Mouse (Mus musculus) MEL (cell line): ENCODE data around the gene Immp1l. TPM values are rescaled to one million over a fixed set of nuclear protein-coding genes. Genes with fewer than 3 reads are reported as not detected.

Experiments used
- DNase-seq: peaks from one replicate; pipeline ENCODE4 v3.0.0; 2011; ENCODE audit warnings: low read depth, low spot score
- H3K27ac ChIP-seq: 2 replicates; pipeline ENCODE4 v1.5.1; 2012; ENCODE audit warnings: low read depth, mild to moderate bottlenecking, control low read depth, low read length, moderate library complexity; ENCODE audit not compliant: control insufficient read depth
- H3K27me3 ChIP-seq, 2 experiments: fragments of 150-350 bp in 1 of 2; sonication (generic) in 1 of 2; 2 replicates each; pipeline ENCODE4 v1.6.1; 2012; ENCODE audit warnings: low read length in 2 of 2, mild to moderate bottlenecking in 2 of 2, improper control_type of control experiment in 1 of 2, moderate library complexity in 1 of 2; ENCODE audit not compliant: insufficient read depth in 2 of 2, control insufficient read depth in 1 of 2
- H3K36me3 ChIP-seq, 2 experiments: 2 replicates each; pipeline ENCODE4 v1.6.1; 2012 to 2014; ENCODE audit warnings: low read length in 2 of 2, improper control_type of control experiment in 1 of 2, inconsistent platforms in 1 of 2, mild to moderate bottlenecking in 1 of 2; ENCODE audit not compliant: insufficient read depth in 2 of 2, control insufficient read depth in 1 of 2
- H3K4me1 ChIP-seq, 2 experiments: fragments of 150-350 bp in 1 of 2; sonication (generic) in 1 of 2; 2 replicates each; pipeline ENCODE4 v1.6.1; 2012; ENCODE audit warnings: low read length in 2 of 2, improper control_type of control experiment in 1 of 2, mild to moderate bottlenecking in 1 of 2; ENCODE audit not compliant: insufficient read depth in 2 of 2, control insufficient read depth in 1 of 2
- H3K4me3 ChIP-seq, 2 experiments: fragments of 150-350 bp in 1 of 2; sonication (generic) in 1 of 2; 2 replicates each; pipeline ENCODE4 v1.5.1; 2012; ENCODE audit warnings: low read depth in 2 of 2, low read length in 2 of 2, mild to moderate bottlenecking in 2 of 2, moderate library complexity in 2 of 2, control low read depth in 1 of 2, improper control_type of control experiment in 1 of 2; ENCODE audit not compliant: control insufficient read depth in 1 of 2, insufficient read depth in 1 of 2
- H3K79me2 ChIP-seq: 2 replicates; pipeline ENCODE4 v1.6.1; 2012; ENCODE audit warnings: mild to moderate bottlenecking, low read length, moderate library complexity; ENCODE audit not compliant: control insufficient read depth, poor library complexity, insufficient read depth
- H3K9ac ChIP-seq: 2 replicates; pipeline ENCODE4 v1.6.1; 2012; ENCODE audit warnings: low read depth, mild to moderate bottlenecking, control low read depth, low read length, moderate library complexity; ENCODE audit not compliant: control insufficient read depth, poor library complexity, severe bottlenecking
- H3K9me3 ChIP-seq: fragments of 150-350 bp; sonication (generic); replicated peaks from 2 replicates; pipeline ENCODE4 v1.6.1; 2012; ENCODE audit warnings: mild to moderate bottlenecking, low read length, improper control_type of control experiment, moderate library complexity; ENCODE audit not compliant: insufficient read depth
- BHLHE40 ChIP-seq: IDR thresholded peaks from 2 replicates; pipeline ENCODE4 v1.6.1; 2012; ENCODE audit warnings: low read depth, mild to moderate bottlenecking, inconsistent platforms, low read length, improper control_type of control experiment, borderline replicate concordance
- CHD1 ChIP-seq: IDR thresholded peaks from 2 replicates; pipeline ENCODE4 v1.6.1; 2012; ENCODE audit warnings: low read depth, mild to moderate bottlenecking, inconsistent platforms, low read length, improper control_type of control experiment
- CHD2 ChIP-seq: IDR thresholded peaks from 2 replicates; pipeline ENCODE4 v1.6.1; 2011; ENCODE audit warnings: low read length, improper control_type of control experiment
- E2F4 ChIP-seq: IDR thresholded peaks from 2 replicates; pipeline ENCODE4 v1.6.1; 2011; ENCODE audit warnings: low read depth, low read length, improper control_type of control experiment, borderline replicate concordance
- ELF1 ChIP-seq: IDR thresholded peaks from 2 replicates; pipeline ENCODE4 v1.6.1; 2014; ENCODE audit warnings: low read depth, mild to moderate bottlenecking, inconsistent platforms, low read length, improper control_type of control experiment, moderate library complexity
- ETS1 ChIP-seq: IDR thresholded peaks from 2 replicates; pipeline ENCODE4 v1.6.1; 2012; ENCODE audit warnings: low read depth, mild to moderate bottlenecking, inconsistent platforms, low read length, improper control_type of control experiment, moderate library complexity
- GABPA ChIP-seq: IDR thresholded peaks from 2 replicates; pipeline ENCODE4 v1.6.1; 2012; ENCODE audit warnings: low read depth, mild to moderate bottlenecking, inconsistent platforms, low read length, improper control_type of control experiment, moderate library complexity
- HCFC1 ChIP-seq: IDR thresholded peaks from 2 replicates; pipeline ENCODE4 v1.6.1; 2012; ENCODE audit warnings: low read depth, mild to moderate bottlenecking, inconsistent platforms, low read length, improper control_type of control experiment, moderate library complexity
- JUND ChIP-seq: IDR thresholded peaks from 2 replicates; pipeline ENCODE4 v1.6.1; 2011; ENCODE audit warnings: low read depth, mild to moderate bottlenecking, improper control_type of control experiment, low read length
- KAT2A ChIP-seq: conservative IDR thresholded peaks from 2 replicates; pipeline ENCODE4 v1.6.1; 2012; ENCODE audit warnings: low read depth, low read length, improper control_type of control experiment, inconsistent platforms
- MAX ChIP-seq: IDR thresholded peaks from 2 replicates; pipeline ENCODE4 v1.6.1; 2011; ENCODE audit warnings: low read length, improper control_type of control experiment
- MAZ ChIP-seq: IDR thresholded peaks from 2 replicates; pipeline ENCODE4 v1.6.1; 2012; ENCODE audit warnings: low read depth, mild to moderate bottlenecking, inconsistent platforms, low read length, improper control_type of control experiment
- MEF2A ChIP-seq: IDR thresholded peaks from 2 replicates; pipeline ENCODE4 v1.6.1; 2014; ENCODE audit warnings: low read depth, mild to moderate bottlenecking, inconsistent platforms, low read length, improper control_type of control experiment; ENCODE audit not compliant: poor library complexity, insufficient replicate concordance, severe bottlenecking; ENCODE audit errors: extremely low read depth
- MXI1 ChIP-seq: IDR thresholded peaks from 2 replicates; pipeline ENCODE4 v1.6.1; 2011; ENCODE audit warnings: mild to moderate bottlenecking, low read depth, low read length, improper control_type of control experiment
- MYB ChIP-seq: IDR thresholded peaks from 2 replicates; pipeline ENCODE4 v1.6.1; 2011; ENCODE audit warnings: mild to moderate bottlenecking, low read depth, low read length, improper control_type of control experiment
- MYC ChIP-seq: IDR thresholded peaks from 2 replicates; pipeline ENCODE4 v1.6.1; 2011; ENCODE audit warnings: low read depth, mild to moderate bottlenecking, low read length, improper control_type of control experiment, moderate library complexity
- NELFE ChIP-seq: IDR thresholded peaks from 2 replicates; pipeline ENCODE4 v1.6.1; 2011; ENCODE audit warnings: low read depth, low read length, improper control_type of control experiment
- NRF1 ChIP-seq: IDR thresholded peaks from 2 replicates; pipeline ENCODE4 v1.6.1; 2014; ENCODE audit warnings: low read depth, mild to moderate bottlenecking, inconsistent platforms, low read length, improper control_type of control experiment, moderate library complexity; ENCODE audit not compliant: poor library complexity, insufficient read depth, severe bottlenecking
- POLR2A ChIP-seq, 2 experiments: IDR thresholded peaks; 2 replicates each; pipeline ENCODE4 v1.6.1; 2011 to 2012; ENCODE audit warnings: low read length in 2 of 2, mild to moderate bottlenecking in 2 of 2, control low read depth in 1 of 2, improper control_type of control experiment in 1 of 2, low read depth in 1 of 2, moderate library complexity in 1 of 2; ENCODE audit not compliant: control insufficient read depth in 1 of 2, insufficient read depth in 1 of 2, poor library complexity in 1 of 2
- POLR2AphosphoS2 ChIP-seq: IDR thresholded peaks from 2 replicates; pipeline ENCODE4 v1.6.1; 2011; ENCODE audit warnings: low read length, improper control_type of control experiment
- RAD21 ChIP-seq: IDR thresholded peaks from 2 replicates; pipeline ENCODE4 v1.6.1; 2011; ENCODE audit warnings: mild to moderate bottlenecking, low read depth, low read length, improper control_type of control experiment
- RCOR1 ChIP-seq: IDR thresholded peaks from 2 replicates; pipeline ENCODE4 v1.6.1; 2012; ENCODE audit warnings: low read depth, mild to moderate bottlenecking, inconsistent platforms, low read length, improper control_type of control experiment
- SIN3A ChIP-seq: IDR thresholded peaks from 2 replicates; pipeline ENCODE4 v1.6.1; 2012; ENCODE audit warnings: low read length, improper control_type of control experiment, inconsistent platforms
- SMC3 ChIP-seq: IDR thresholded peaks from 2 replicates; pipeline ENCODE4 v1.6.1; 2011; ENCODE audit warnings: low read depth, low read length, improper control_type of control experiment
- TAL1 ChIP-seq: IDR thresholded peaks from 2 replicates; pipeline ENCODE4 v1.6.1; 2012; ENCODE audit warnings: mild to moderate bottlenecking, inconsistent platforms, low read length, moderate library complexity, mixed read lengths
- TBP ChIP-seq: IDR thresholded peaks from 2 replicates; pipeline ENCODE4 v1.8.0; 2011; ENCODE audit warnings: low read depth, low read length, improper control_type of control experiment
- TCF12 ChIP-seq: IDR thresholded peaks from 2 replicates; pipeline ENCODE4 v1.6.1; 2014; ENCODE audit warnings: low read depth, mild to moderate bottlenecking, inconsistent platforms, low read length, improper control_type of control experiment, moderate library complexity
- UBTF ChIP-seq: IDR thresholded peaks from 2 replicates; pipeline ENCODE4 v1.6.1; 2012; ENCODE audit warnings: low read depth, mild to moderate bottlenecking, inconsistent platforms, low read length, improper control_type of control experiment, moderate library complexity, borderline replicate concordance; ENCODE audit not compliant: insufficient read depth
- USF1 ChIP-seq: IDR thresholded peaks from 2 replicates; pipeline ENCODE4 v1.6.1; 2014; ENCODE audit warnings: low read depth, mild to moderate bottlenecking, inconsistent platforms, low read length, improper control_type of control experiment, moderate library complexity
- USF2 ChIP-seq, 2 experiments: IDR thresholded peaks; 2 replicates each; pipeline ENCODE4 v1.6.1; 2011 to 2012; ENCODE audit warnings: improper control_type of control experiment in 2 of 2, low read length in 2 of 2, borderline replicate concordance in 1 of 2, inconsistent platforms in 1 of 2, low read depth in 1 of 2, mild to moderate bottlenecking in 1 of 2; ENCODE audit not compliant: insufficient read depth in 1 of 2
- ZC3H11A ChIP-seq: IDR thresholded peaks from 2 replicates; pipeline ENCODE4 v1.6.1; 2012; ENCODE audit warnings: low read depth, mild to moderate bottlenecking, inconsistent platforms, low read length, improper control_type of control experiment
- ZKSCAN1 ChIP-seq: IDR thresholded peaks from 2 replicates; pipeline ENCODE4 v1.6.1; 2012; ENCODE audit warnings: low read depth, mild to moderate bottlenecking, inconsistent platforms, low read length, improper control_type of control experiment, moderate library complexity
- ZMIZ1 ChIP-seq: IDR thresholded peaks from 2 replicates; pipeline ENCODE4 v1.6.1; 2012; ENCODE audit warnings: low read depth, mild to moderate bottlenecking, inconsistent platforms, low read length, improper control_type of control experiment, moderate library complexity
- ZNF384 ChIP-seq: IDR thresholded peaks from 2 replicates; pipeline ENCODE4 v1.6.1; 2012; ENCODE audit warnings: low read depth, mild to moderate bottlenecking, inconsistent platforms, low read length, improper control_type of control experiment
- polyA plus RNA-seq, 2 experiments: library from polyadenylated mRNA; stranded (reverse) in 1 of 2; unstranded in 1 of 2; fragments of >175 nt in 1 of 2; fragments of >200 nt in 1 of 2; gene quantifications; 2 replicates each; pipeline versions ENCODE4 v1.2.1 to v1.2.4; 2012; ENCODE audit warnings: low replicate concordance in 2 of 2, low read depth in 1 of 2; ENCODE audit not compliant: insufficient read length in 2 of 2, insufficient read depth in 1 of 2, missing spikeins in 1 of 2
- total RNA-seq: library from RNA; depleted of rRNA; stranded (reverse); fragments of 300-350 nt; gene quantifications from 2 replicates; pipeline ENCODE4 v1.2.3, GENCODE M21; 2012; rRNA removed

Gene Immp1l
- 49.8 and 55.4 TPM in 2 replicates for total RNA-seq
- polyA plus RNA-seq = 100 to 1,000 TPM in 1 of 2 experiments, 10 to 100 TPM in 1; 44.7 to 156 TPM

GRCm38 (mm10) chr2:105903896-105904756 lies at the start of gene Immp1l, which contains the start of gene Elp4:
Immp1l (plus strand) TSS chr2:105904638.
Elp4 (minus strand) TSS chr2:105904564.
- H3K9me3 ChIP-seq = no peaks in the 10 kb centered on the region
- H3K4me1 ChIP-seq = peaks cover 2 to 3% of the 10 kb centered on the region in 2 experiments; a peak in 2 of 4 replicates
- DNase-seq = peak; percentile 97
- peaks cover 11% of the 10 kb centered on the region for H3K79me2 ChIP-seq
- peak within 1 kb of the TSS; percentile 57 for H3K27ac ChIP-seq
- H3K27me3 ChIP-seq = no peaks in the 10 kb centered on the region
- H3K9ac ChIP-seq = peak within 1 kb of the TSS; percentile 88
- H3K36me3 ChIP-seq = peaks cover 0 to 13% of the 10 kb centered on the region in 2 experiments; a peak in 3 of 4 replicates
- H3K4me3 ChIP-seq = peak within 1 kb of the TSS; percentile 94 to 95
- TF ChIP-seq POLR2AphosphoS2 (peak; percentile 74; the same call in 1 of the 2 replicates), USF2 (IDR thresholded peaks at IDR 0.05; ENCODE audit: borderline replicate concordance in 1 of 2, insufficient read depth in 1 of 2, low read depth in 1 of 2, low read length in 2 of 2) (no peak), MEF2A (no peak), ZMIZ1 (peak; percentile 50), POLR2A (IDR thresholded peaks at IDR 0.05; ENCODE audit: control insufficient read depth in 1 of 2, insufficient read depth in 1 of 2, low read depth in 1 of 2, low read length in 2 of 2, poor library complexity in 1 of 2) (peak; percentile 56 to 80; a peak in 2 of 4 replicates), NELFE (peak; percentile 70), JUND (no peak), TBP (peak; percentile 62; the same call in 1 of the 2 replicates), SMC3 (no peak), KAT2A (peak; percentile 67; the same call in 1 of the 2 replicates), RAD21 (no peak), HCFC1 (peak; percentile 83), MXI1 (peak; percentile 38), MYB (no peak), SIN3A (peak; percentile 31; the same call in 1 of the 2 replicates), GABPA (no peak), BHLHE40 (no peak), ELF1 (peak; percentile 44; the same call in 1 of the 2 replicates), ZKSCAN1 (no peak), UBTF (no peak), ZC3H11A (no peak; the same call in 1 of the 2 replicates), ZNF384 (no peak), RCOR1 (no peak), MAZ (peak; percentile 78; the same call in 1 of the 2 replicates), CHD2 (peak; percentile 77), CHD1 (0 out of 2 replicates have a peak, but pooled peaks have one; percentile 38), TCF12 (peak; percentile 58), TAL1 (no peak), MAX (peak; percentile 53; the same call in 1 of the 2 replicates), E2F4 (no peak), MYC (0 out of 2 replicates have a peak, but pooled peaks have one; percentile 11), ETS1 (no peak), USF1 (no peak), NRF1 (peak; percentile 42; the same call in 1 of the 2 replicates)
